Mouse (Mus musculus) urinary bladder, postnatal 0 days (tissue): ENCODE measurements around the gene Snrnp27. TPM values are rescaled to one million over a fixed set of nuclear protein-coding genes. Genes with fewer than 3 reads are reported as not detected.

Experiments
- polyA plus RNA-seq: library from polyadenylated mRNA; unstranded; fragments of >200 nt; fragmentation: Nextera tagmentation; extraction: Ambion mirVana; gene quantifications from 2 replicates; pipeline ENCODE4 v1.2.1, GENCODE M21; 2015

Gene Snrnp27
- 107 and 125 TPM in 2 replicates for polyA plus RNA-seq

DNA sequence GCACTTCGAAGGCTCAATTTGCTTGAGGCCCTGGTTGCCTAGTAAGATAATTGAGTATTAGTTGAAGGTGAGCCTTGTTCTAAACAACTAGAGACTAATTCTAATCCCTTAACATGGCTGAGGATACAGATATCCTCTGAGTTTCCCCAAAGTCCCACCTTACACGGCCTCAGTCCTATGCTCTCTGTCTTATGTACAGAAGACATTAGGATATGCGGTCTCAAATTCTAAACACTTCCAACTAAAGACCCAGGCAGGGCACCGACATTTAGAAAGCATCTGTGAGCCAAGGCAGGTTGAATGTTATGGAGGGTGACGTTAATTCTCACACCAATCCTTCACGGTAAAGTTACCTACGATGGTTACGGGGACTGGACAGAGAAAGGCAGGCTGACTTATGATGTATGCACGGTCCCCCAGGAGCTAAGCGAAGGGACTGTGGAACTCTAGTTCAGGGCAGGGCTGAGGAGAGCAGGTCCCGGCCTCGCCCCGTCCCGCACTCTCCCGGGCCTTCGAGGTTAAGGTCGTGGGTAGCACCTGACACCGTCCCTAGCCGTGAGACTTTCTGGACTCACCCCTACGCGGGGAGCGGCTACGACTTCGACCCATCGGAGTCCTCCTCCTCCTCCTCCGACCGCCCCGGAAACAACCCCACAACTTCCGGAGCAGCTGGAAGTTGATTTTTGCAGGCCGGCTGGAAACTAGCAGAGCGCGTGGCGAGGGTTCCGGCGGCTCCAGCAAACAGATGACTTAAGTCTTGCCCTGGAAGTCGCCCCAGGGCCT, at the start of gene Snrnp27:
Snrnp27 (minus strand) TSS at position 651 of the 783 bp plus-strand sequence.

DNA sequence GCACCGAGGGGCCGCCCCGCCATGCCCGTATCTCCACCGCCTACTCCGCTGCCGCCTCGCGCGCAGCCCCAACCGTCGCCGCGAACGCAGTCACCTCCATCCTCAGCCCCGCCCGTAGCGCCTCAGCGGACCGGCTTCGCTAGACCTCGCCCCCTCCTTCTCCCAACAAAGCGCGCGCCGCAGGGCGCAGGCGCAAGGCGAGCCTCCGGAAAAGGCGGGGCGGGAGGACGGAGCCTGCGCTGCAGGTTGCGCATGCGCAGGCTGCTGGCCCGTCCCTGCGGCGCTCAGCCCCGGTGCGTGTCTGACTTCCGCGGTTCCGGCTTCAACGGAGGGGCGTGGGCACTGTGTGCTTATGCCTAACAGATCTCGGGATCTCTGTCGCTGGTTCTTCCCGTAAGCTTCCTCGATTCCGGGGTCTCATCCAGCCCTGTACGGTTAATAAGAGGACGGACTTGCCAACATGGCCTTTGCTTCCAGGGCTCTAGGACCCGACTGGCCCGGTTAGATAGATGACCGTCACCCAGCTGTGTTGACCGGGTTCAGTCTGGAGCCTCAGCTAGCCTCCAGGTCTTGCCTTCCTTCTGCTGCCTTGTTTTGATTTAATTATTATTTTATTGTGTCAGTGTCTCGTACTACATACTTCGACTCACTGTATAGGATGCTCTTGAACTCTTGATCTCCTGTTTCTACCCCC, 49.0 kb upstream of the Snrnp27 start, which contains the start of gene Gmcl1:
Gmcl1 (minus strand) TSS at position 201 of the 694 bp plus-strand sequence.

DNA sequence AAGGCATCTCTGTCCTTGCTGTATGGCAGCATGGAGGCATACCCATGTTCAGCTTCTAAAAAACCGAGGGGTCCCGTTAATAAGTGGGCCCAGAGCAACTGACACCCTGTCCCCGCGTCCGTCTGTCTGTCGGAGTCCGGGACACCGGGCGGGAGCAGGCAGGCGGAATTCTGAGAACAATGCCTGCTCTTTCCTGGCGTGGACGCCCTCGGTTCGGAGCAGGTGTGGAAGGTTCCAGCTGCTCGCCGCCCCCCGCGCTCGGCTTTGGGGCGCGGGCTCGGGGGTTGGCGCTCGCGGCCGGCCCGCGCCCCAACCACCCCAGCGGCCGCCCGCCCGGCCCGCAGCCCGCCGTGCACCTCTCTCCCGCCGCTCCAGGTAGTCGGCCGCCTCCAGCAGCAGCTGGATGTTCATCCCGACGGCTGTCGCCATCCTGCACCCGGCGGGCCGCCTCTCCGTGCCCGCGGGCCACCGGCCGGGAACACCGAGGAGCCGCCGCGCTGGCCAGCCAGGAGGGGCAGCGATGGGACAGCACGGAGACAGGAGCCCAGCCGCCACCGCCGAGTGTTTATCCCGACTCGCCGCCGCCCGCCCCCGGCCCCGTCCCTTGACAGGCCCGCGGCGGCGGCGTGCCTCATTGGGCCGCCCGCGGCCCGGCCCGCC, 15.6 kb downstream of the Snrnp27 start, which contains the start of gene Mxd1:
Mxd1 (minus strand) TSS at position 582 of the 660 bp plus-strand sequence.

DNA sequence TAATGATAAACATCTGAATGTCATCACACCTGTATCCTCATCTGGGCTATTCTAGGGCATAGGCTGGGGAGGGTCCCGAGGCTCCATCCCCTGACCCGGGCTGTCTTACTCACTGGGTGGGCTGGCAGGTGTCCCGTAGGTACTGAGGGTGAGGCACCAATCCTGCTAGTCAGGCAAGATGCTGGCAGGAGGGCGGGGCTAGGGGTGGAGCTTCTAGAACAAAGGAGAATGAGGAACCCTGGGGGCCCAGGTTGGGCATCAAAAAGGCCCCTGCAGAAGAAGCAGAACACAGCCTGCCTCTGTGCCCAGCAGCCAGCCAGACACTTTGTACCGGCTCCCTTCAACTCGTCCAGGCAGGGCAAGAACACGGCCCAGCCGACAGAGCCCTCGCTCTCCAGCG, 56.4 kb downstream of the Snrnp27 start, which contains the start of gene Asprv1:
Asprv1 (plus strand) TSS at position 219 of the 400 bp plus-strand sequence.

Other genes starting within 250 kb of the Snrnp27 start
- 19.8 and 20.8 TPM in 2 replicates for gene C87436, start 246.1 kb downstream of the Snrnp27 start, polyA plus RNA-seq
- gene Pcbp1, start 158.2 kb downstream of the Snrnp27 start, polyA plus RNA-seq: 309 and 363 TPM in 2 replicates
- gene Asprv1, start 56.4 kb downstream of the Snrnp27 start, polyA plus RNA-seq: 0.73 and 1.9 TPM in 2 replicates
- gene Mxd1, start 15.4 kb downstream of the Snrnp27 start, polyA plus RNA-seq: 4.6 and 5.9 TPM in 2 replicates
- gene Gmcl1, start 48.9 kb upstream of the Snrnp27 start, polyA plus RNA-seq: 11.6 and 12.1 TPM in 2 replicates
- gene Anxa4, start 109.1 kb upstream of the Snrnp27 start, polyA plus RNA-seq: 62.0 and 66.1 TPM in 2 replicates
- 10.3 and 14.0 TPM in 2 replicates for gene Aak1, start 165.0 kb upstream of the Snrnp27 start, polyA plus RNA-seq